Mouse (Mus musculus): ENCODE data around the gene Ypel3.

GRCm38 (mm10) chr7:126775185-126775977 lies 1.4 kb upstream of the Ypel3 start:
- TF ChIP-seq CTCF (IDR thresholded peaks at IDR 0.05; ENCODE audit: extremely low read depth, insufficient read depth, low read length) (peak; percentile 40; the same call in 1 of the 2 replicates), POLR2A (IDR thresholded peaks at IDR 0.05; ENCODE audit: extremely low read depth, insufficient read depth, low read length) (no peak)
